Mouse (Mus musculus): Measurements from ENCODE around the gene Dpt. TPM values are rescaled to one million over a fixed set of nuclear protein-coding genes. Genes with fewer than 3 reads are reported as not detected.

Gene Dpt
- polyA plus RNA-seq, 1 experiment from 2014 or later = 8.3 TPM

DNA sequence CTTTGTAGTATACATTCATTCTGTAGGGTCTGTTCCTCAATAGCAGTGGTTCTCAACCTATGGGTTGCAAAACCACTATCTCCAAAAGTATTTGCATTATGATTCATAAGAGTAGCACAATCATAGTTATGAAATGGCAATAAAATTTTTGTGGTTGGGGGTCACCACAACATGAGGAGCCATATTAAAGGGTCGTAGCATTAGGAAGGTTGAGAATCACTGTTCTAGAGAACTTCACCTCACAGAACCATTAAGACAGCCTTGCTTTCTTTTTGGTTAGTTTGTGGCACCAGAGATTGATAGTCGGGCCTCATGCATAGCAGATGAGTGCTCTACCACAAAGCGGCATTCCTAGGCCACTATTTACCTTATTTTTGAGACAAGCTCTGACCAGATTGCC lies 68.2 kb downstream of the Dpt start:
- 92% methylated on average over 3 of the region's 3 CpGs for WGBS
- Histone ChIP-seq H3K4me3 (no peak overlapping the region), H3K27me3 (no peaks in the 10 kb centered on the region), H3K27ac (no peak overlapping the region), H3K4me1 (peaks cover 14% of the 10 kb centered on the region), H3K4me2 (no peak overlapping the region), H3K9me3 (no peaks in the 10 kb centered on the region), H3K36me3 (no peaks in the 10 kb centered on the region), H3K9ac (no peak overlapping the region)
- no peak for ATAC-seq (ENCODE audit: insufficient number of reproducible peaks, insufficient read depth, low FRiP score, low TSS enrichment, low read depth)

DNA sequence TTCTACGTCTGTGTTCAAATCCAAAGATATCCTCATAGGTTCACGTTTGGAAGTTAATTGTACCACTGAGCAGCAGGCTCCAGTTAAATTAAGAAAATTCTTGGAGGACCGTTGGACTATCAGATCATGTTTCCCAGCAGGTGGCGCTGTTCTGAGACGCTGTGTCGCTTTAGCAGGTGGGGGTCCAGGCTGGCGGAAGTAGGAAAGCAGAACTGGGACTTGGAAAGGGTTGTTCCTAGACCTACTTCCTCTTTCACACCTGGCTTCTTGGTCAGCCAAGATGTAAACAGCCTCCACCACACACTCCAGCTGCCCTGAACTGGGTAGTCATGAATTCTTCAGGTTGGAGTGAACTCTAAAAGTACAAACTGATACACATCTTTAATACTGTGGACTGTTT lies 74.2 kb downstream of the Dpt start:
- H3K9me3 ChIP-seq = no peaks in the 10 kb centered on the region
- no peak overlapping the region for H3K9ac ChIP-seq
- H3K27me3 ChIP-seq = no peaks in the 10 kb centered on the region
- H3K4me3 ChIP-seq = no peak overlapping the region
- no peaks in the 10 kb centered on the region for H3K4me1 ChIP-seq
- ATAC-seq (ENCODE audit: insufficient number of reproducible peaks, insufficient read depth, low FRiP score, low TSS enrichment, low read depth) = no peak
- no peaks in the 10 kb centered on the region for H3K36me3 ChIP-seq
- H3K27ac ChIP-seq = no peak overlapping the region
- no peak overlapping the region for H3K4me2 ChIP-seq
- 51% methylated on average over 7 of the region's 7 CpGs for WGBS

Other genes with a start within 250 kb of the Dpt start
- not detected in 2 replicates for gene Xcl1, start 138.9 kb downstream of the Dpt start, polyA plus RNA-seq (2015; fragmentation: Nextera tagmentation; extraction: Ambion mirVana)

All from embryonic facial prominence, embryonic 13.5 days (tissue).